ENCODE assay signal across 14 mouse cellular contexts in the genomic region with DNA sequence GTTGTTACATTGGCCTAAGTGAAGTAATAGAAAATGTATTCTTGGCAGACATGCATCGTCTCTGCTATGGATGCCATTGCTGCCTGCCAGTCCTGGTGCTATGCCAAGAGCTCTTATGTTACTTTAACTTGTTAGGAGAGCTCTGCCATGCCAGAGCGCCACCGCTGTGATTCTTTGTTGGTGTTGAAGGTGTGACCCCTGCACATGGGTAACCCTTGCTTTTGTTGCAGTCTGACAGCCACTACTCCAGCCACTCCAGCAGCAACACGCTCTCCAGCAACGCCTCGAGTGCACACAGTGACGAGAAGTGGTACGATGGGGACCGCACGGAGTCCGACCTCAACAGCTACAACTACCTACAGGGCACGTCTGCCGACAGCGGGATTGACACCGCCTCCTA.
DNase-seq lines count a peak whose midpoint lies in the region; ATAC-seq lines count a peak whose summit lies in the region.
"Had no signal": no experiment of that assay in that cellular context is flagged by ENCODE, and none has a peak within 500 bp of the region (broad histone marks: within the 10 kb centered on the region; RNA-seq: fewer than 3 reads in every experiment).

No protein-coding gene starts in this region.

- no peaks in the 10 kb centered on the region for H3K27me3 ChIP-seq in forebrain, embryonic 14.5 days (replicated peaks; ENCODE audit: control insufficient read depth, insufficient read depth, low read length)
- no peaks in the 10 kb centered on the region for H3K27me3 ChIP-seq in forebrain, embryonic 16.5 days (replicated peaks; ENCODE audit: control insufficient read depth, insufficient read depth, low read length)
- H3K27me3 ChIP-seq in hindbrain, embryonic 16.5 days (replicated peaks; ENCODE audit: control insufficient read depth, insufficient read depth, low read length) = no peaks in the 10 kb centered on the region
- H3K27me3 ChIP-seq in hindbrain, embryonic 10.5 days (ENCODE audit: insufficient read depth, poor library complexity, severe bottlenecking) = no peaks in the 10 kb centered on the region
- H3K27me3 ChIP-seq in lung, embryonic 16.5 days (ENCODE audit: control insufficient read depth, insufficient read depth, low read depth, low read length) = no peaks in the 10 kb centered on the region
- H3K27me3 ChIP-seq: limb, embryonic 15.5 days; neural tube, embryonic 13.5 days had no signal

- no peak overlapping the region for H3K9ac ChIP-seq in forebrain, embryonic 14.5 days (ENCODE audit: low read length)
- no peak overlapping the region for H3K9ac ChIP-seq in forebrain, embryonic 16.5 days (replicated peaks; ENCODE audit: low read depth, low read length)
- no peak overlapping the region for H3K9ac ChIP-seq in hindbrain, embryonic 16.5 days (ENCODE audit: low read depth, low read length)
- H3K9ac ChIP-seq in lung, embryonic 16.5 days (ENCODE audit: low read length) = no peak overlapping the region
- H3K9ac ChIP-seq: limb, embryonic 15.5 days; liver, postnatal 0 days; neural tube, embryonic 13.5 days had no signal

- no peaks in the 10 kb centered on the region for H3K9me3 ChIP-seq in forebrain, embryonic 14.5 days (replicated peaks; ENCODE audit: control insufficient read depth, low read length)
- no peaks in the 10 kb centered on the region for H3K9me3 ChIP-seq in forebrain, embryonic 16.5 days (ENCODE audit: control insufficient read depth, low read length)
- no peaks in the 10 kb centered on the region for H3K9me3 ChIP-seq in hindbrain, embryonic 16.5 days (ENCODE audit: control insufficient read depth, low read length)
- no peaks in the 10 kb centered on the region for H3K9me3 ChIP-seq in hindbrain, embryonic 10.5 days
- H3K9me3 ChIP-seq in lung, embryonic 16.5 days (ENCODE audit: control insufficient read depth, low read length) = no peaks in the 10 kb centered on the region
- H3K9me3 ChIP-seq: limb, embryonic 15.5 days; neural tube, embryonic 13.5 days had no signal

- no peak overlapping the region for H3K4me3 ChIP-seq in forebrain, embryonic 14.5 days (ENCODE audit: low read depth, low read length)
- no peak overlapping the region for H3K4me3 ChIP-seq in forebrain, embryonic 16.5 days (replicated peaks; ENCODE audit: low read length)
- no peak overlapping the region for H3K4me3 ChIP-seq in hindbrain, embryonic 16.5 days (ENCODE audit: low read length)
- no peak overlapping the region for H3K4me3 ChIP-seq in hindbrain, embryonic 10.5 days
- no peak overlapping the region for H3K4me3 ChIP-seq in lung, embryonic 16.5 days (ENCODE audit: low read length)
- H3K4me3 ChIP-seq: limb, embryonic 15.5 days; neural tube, embryonic 13.5 days had no signal

- DNase-seq in forebrain, embryonic 14.5 days (ENCODE audit: low spot score) = peak; percentile 64
- DNase-seq in hindbrain, embryonic 10.5 days (ENCODE audit: low spot score) = no peak
- peak; percentile 26 for DNase-seq in ZHBTc4 (ENCODE audit: low read depth, low spot score)
- DNase-seq in layer of hippocampus, postnatal 36 days = no peak
- DNase-seq in retina, postnatal 1 day = no peak
- DNase-seq: adrenal gland, adult 8-10 months; cerebellum, adult 9-11 months; liver, postnatal 0 days; right cerebral cortex, postnatal 4 days had no signal

- ATAC-seq in forebrain, embryonic 14.5 days = no peak
- no peak for ATAC-seq in forebrain, embryonic 16.5 days
- peak; percentile 34; the same call in 1 of the 2 replicates for ATAC-seq in hindbrain, embryonic 16.5 days
- ATAC-seq in lung, embryonic 16.5 days (ENCODE audit: low read depth) = peak; percentile 52; the same call in 1 of the 2 replicates
- ATAC-seq: liver, postnatal 0 days had no signal

- H3K4me1 ChIP-seq in forebrain, embryonic 14.5 days (ENCODE audit: control insufficient read depth, insufficient read depth, low read length) = no peaks in the 10 kb centered on the region
- H3K4me1 ChIP-seq in forebrain, embryonic 16.5 days (replicated peaks; ENCODE audit: control insufficient read depth, insufficient read depth, low read length) = peaks cover 5% of the 10 kb centered on the region; the same call in 1 of the 2 replicates
- no peaks in the 10 kb centered on the region for H3K4me1 ChIP-seq in hindbrain, embryonic 16.5 days (ENCODE audit: control insufficient read depth, insufficient read depth, low read depth, low read length)
- H3K4me1 ChIP-seq in hindbrain, embryonic 10.5 days (replicated peaks) = no peaks in the 10 kb centered on the region
- H3K4me1 ChIP-seq in lung, embryonic 16.5 days (replicated peaks; ENCODE audit: control insufficient read depth, insufficient read depth, low read length) = no peaks in the 10 kb centered on the region
- H3K4me1 ChIP-seq: neural tube, embryonic 13.5 days had no signal

- 86% methylated on average over 15 of the region's 15 CpGs for WGBS in forebrain, embryonic 14.5 days
- WGBS in forebrain, embryonic 16.5 days = 71% methylated on average over 15 of the region's 15 CpGs
- WGBS in hindbrain, embryonic 16.5 days = 83% methylated on average over 15 of the region's 15 CpGs
- 94% methylated on average over 15 of the region's 15 CpGs for WGBS in hindbrain, embryonic 10.5 days
- WGBS in lung, embryonic 16.5 days = 76% methylated on average over 15 of the region's 15 CpGs

- no peak overlapping the region for H3K4me2 ChIP-seq in forebrain, embryonic 14.5 days (ENCODE audit: low read length)
- H3K4me2 ChIP-seq in forebrain, embryonic 16.5 days (ENCODE audit: low read length) = no peak overlapping the region
- no peak overlapping the region for H3K4me2 ChIP-seq in hindbrain, embryonic 16.5 days (ENCODE audit: low read length)
- H3K4me2 ChIP-seq in lung, embryonic 16.5 days (ENCODE audit: low read depth, low read length) = no peak overlapping the region
- H3K4me2 ChIP-seq: limb, embryonic 15.5 days; neural tube, embryonic 13.5 days had no signal

- H3K27ac ChIP-seq in forebrain, embryonic 14.5 days (ENCODE audit: low read depth, low read length) = no peak overlapping the region
- no peak overlapping the region for H3K27ac ChIP-seq in forebrain, embryonic 16.5 days (ENCODE audit: low read length)
- H3K27ac ChIP-seq in hindbrain, embryonic 16.5 days (ENCODE audit: low read depth, low read length) = no peak overlapping the region
- H3K27ac ChIP-seq in hindbrain, embryonic 10.5 days = no peak overlapping the region
- no peak overlapping the region for H3K27ac ChIP-seq in lung, embryonic 16.5 days (ENCODE audit: low read length)
- H3K27ac ChIP-seq: limb, embryonic 15.5 days; neural tube, embryonic 13.5 days had no signal

- peaks cover 29% of the 10 kb centered on the region for H3K36me3 ChIP-seq in forebrain, embryonic 14.5 days (ENCODE audit: control insufficient read depth, insufficient read depth, low read length)
- 0 out of 2 replicates have a peak, but pooled peaks cover 3% of the 10 kb centered on the region for H3K36me3 ChIP-seq in forebrain, embryonic 16.5 days (ENCODE audit: control insufficient read depth, insufficient read depth)
- peaks cover 14% of the 10 kb centered on the region for H3K36me3 ChIP-seq in hindbrain, embryonic 16.5 days (ENCODE audit: control insufficient read depth, insufficient read depth, low read length)
- H3K36me3 ChIP-seq in hindbrain, embryonic 10.5 days = peaks cover 84% of the 10 kb centered on the region
- H3K36me3 ChIP-seq in lung, embryonic 16.5 days (ENCODE audit: control insufficient read depth, insufficient read depth, low read length) = peaks cover 16% of the 10 kb centered on the region

Comparison
In these comparisons a context has a peak if more than half of its experiments do, and no peak if none do; other contexts are left out.
1. ATAC-seq: peak in hindbrain, embryonic 16.5 days (single experiment) and lung, embryonic 16.5 days (single experiment); none in forebrain, embryonic 14.5 days (single experiment) and forebrain, embryonic 16.5 days (single experiment).
2. DNase-seq: peak in forebrain, embryonic 14.5 days (single experiment) and ZHBTc4 (single experiment); none in hindbrain, embryonic 10.5 days (single experiment), layer of hippocampus, postnatal 36 days (0 of 2) and retina, postnatal 1 day (single experiment).